Mouse (Mus musculus): ENCODE data around the gene Galnt10. TPM values are rescaled to one million over a fixed set of nuclear protein-coding genes. Genes with fewer than 3 reads are reported as not detected.
A peak's percentile ranks its signal among the peaks of the same experiment; 100 is the strongest.
"Not testable (repeated sequence)": the region's sequence is repeated elsewhere in the genome, so short reads cannot be mapped to it uniquely, and the experiment has no call there.

The Galnt10 gene
- polyA plus RNA-seq, 1 experiment from 2014 or later: 27.5 TPM

- H3K9me3 ChIP-seq (replicated peaks): no peaks in the 10 kb centered on the region
- no peak overlapping the region for H3K9ac ChIP-seq
- no peak overlapping the region for H3K27ac ChIP-seq (replicated peaks)
- no peak overlapping the region for H3K4me2 ChIP-seq (replicated peaks)
- H3K27me3 ChIP-seq: no peaks in the 10 kb centered on the region
- 93% methylated on average over 8 of the region's 8 CpGs for WGBS
- no peaks in the 10 kb centered on the region for H3K4me1 ChIP-seq
- peaks cover 34% of the 10 kb centered on the region for H3K36me3 ChIP-seq
- no peak overlapping the region for H3K4me3 ChIP-seq (replicated peaks)
- ATAC-seq (ENCODE audit: insufficient number of reproducible peaks, low FRiP score, low TSS enrichment, low read depth): no peak
Measured at GRCm38 (mm10) chr11:57812212-57812611, 167.0 kb downstream of the Galnt10 start.

GRCm38 (mm10) chr11:57813641-57814040 is 168.4 kb downstream of the Galnt10 start:
- no peaks in the 10 kb centered on the region for H3K27me3 ChIP-seq
- WGBS: 88% methylated on average over 3 of the region's 3 CpGs
- ATAC-seq (ENCODE audit: insufficient number of reproducible peaks, low FRiP score, low TSS enrichment, low read depth): no peak

GRCm38 (mm10) chr11:57818189-57818588 is 172.9 kb downstream of the Galnt10 start:
- ATAC-seq (ENCODE audit: insufficient number of reproducible peaks, low FRiP score, low TSS enrichment, low read depth): no peak

More at GRCm38 (mm10) chr11:57813641-57814040, 168.4 kb downstream of the Galnt10 start:
- Histone ChIP-seq H3K9me3 (replicated peaks) (no peaks in the 10 kb centered on the region), H3K4me1 (no peaks in the 10 kb centered on the region), H3K36me3 (peaks cover 26% of the 10 kb centered on the region), H3K9ac (no peak overlapping the region), H3K27ac (replicated peaks) (no peak overlapping the region), H3K4me3 (replicated peaks) (no peak overlapping the region), H3K4me2 (replicated peaks) (no peak overlapping the region)

GRCm38 (mm10) chr11:57819999-57820581 is 174.8 kb downstream of the Galnt10 start:
- Histone ChIP-seq H3K4me2 (replicated peaks) (no peak overlapping the region), H3K4me3 (replicated peaks) (no peak overlapping the region), H3K4me1 (no peaks in the 10 kb centered on the region), H3K27ac (replicated peaks) (no peak overlapping the region), H3K36me3 (no peaks in the 10 kb centered on the region), H3K9ac (no peak overlapping the region), H3K27me3 (peaks cover 6% of the 10 kb centered on the region), H3K9me3 (replicated peaks) (no peaks in the 10 kb centered on the region)
- ATAC-seq (ENCODE audit: insufficient number of reproducible peaks, low FRiP score, low TSS enrichment, low read depth): peak; percentile 29; the same call in 1 of the 2 replicates
- WGBS: 30% methylated on average over 9 of the region's 9 CpGs

More at GRCm38 (mm10) chr11:57818189-57818588, 172.9 kb downstream of the Galnt10 start:
- 81% methylated on average over 4 of the region's 4 CpGs for WGBS
- Histone ChIP-seq H3K4me2 (replicated peaks) (no peak overlapping the region), H3K27ac (replicated peaks) (no peak overlapping the region), H3K9ac (no peak overlapping the region), H3K9me3 (replicated peaks) (no peaks in the 10 kb centered on the region), H3K27me3 (no peaks in the 10 kb centered on the region), H3K4me1 (no peaks in the 10 kb centered on the region), H3K36me3 (no peaks in the 10 kb centered on the region), H3K4me3 (replicated peaks) (no peak overlapping the region)

GRCm38 (mm10) chr11:57823159-57823558 is 177.9 kb downstream of the Galnt10 start:
- peaks cover 11% of the 10 kb centered on the region for H3K4me1 ChIP-seq
- H3K4me2 ChIP-seq (replicated peaks); H3K27ac ChIP-seq (replicated peaks); H3K36me3 ChIP-seq; H3K9ac ChIP-seq; ATAC-seq (ENCODE audit: insufficient number of reproducible peaks, low FRiP score, low TSS enrichment, low read depth); H3K4me3 ChIP-seq (replicated peaks); H3K9me3 ChIP-seq (replicated peaks): not testable (repeated sequence)
- 90% methylated on average over 2 of the region's 2 CpGs for WGBS
- peaks cover 29% of the 10 kb centered on the region for H3K27me3 ChIP-seq

GRCm38 (mm10) chr11:57823714-57824113 is 178.5 kb downstream of the Galnt10 start:
- Histone ChIP-seq H3K27ac (replicated peaks) (no peak overlapping the region), H3K9ac (no peak overlapping the region), H3K4me3 (replicated peaks) (no peak overlapping the region), H3K9me3 (replicated peaks) (no peaks in the 10 kb centered on the region), H3K4me1 (peaks cover 12% of the 10 kb centered on the region), H3K36me3 (no peaks in the 10 kb centered on the region), H3K4me2 (replicated peaks) (no peak overlapping the region), H3K27me3 (peaks cover 33% of the 10 kb centered on the region)
- ATAC-seq (ENCODE audit: insufficient number of reproducible peaks, low FRiP score, low TSS enrichment, low read depth): no peak
- WGBS: 70% methylated on average over 7 of the region's 7 CpGs

- not testable (repeated sequence) for ATAC-seq (ENCODE audit: insufficient number of reproducible peaks, low FRiP score, low TSS enrichment, low read depth); H3K27ac ChIP-seq (replicated peaks); H3K36me3 ChIP-seq; H3K9ac ChIP-seq; H3K4me2 ChIP-seq (replicated peaks); H3K9me3 ChIP-seq (replicated peaks); H3K4me3 ChIP-seq (replicated peaks)
- H3K4me1 ChIP-seq: peaks cover 22% of the 10 kb centered on the region
- 36% methylated on average over 11 of the region's 11 CpGs for WGBS
- H3K27me3 ChIP-seq: peaks cover 49% of the 10 kb centered on the region
Measured at GRCm38 (mm10) chr11:57825234-57825633, 180.0 kb downstream of the Galnt10 start.

GRCm38 (mm10) chr11:57827048-57827914 is 182.0 kb downstream of the Galnt10 start:
- Histone ChIP-seq H3K4me2 (replicated peaks) (peak overlapping the region; percentile 55), H3K4me3 (replicated peaks) (peak overlapping the region; percentile 34), H3K36me3 (no peaks in the 10 kb centered on the region), H3K9me3 (replicated peaks) (no peaks in the 10 kb centered on the region), H3K27me3 (peaks cover 69% of the 10 kb centered on the region), H3K4me1 (peaks cover 22% of the 10 kb centered on the region), H3K9ac (no peak overlapping the region), H3K27ac (replicated peaks) (no peak overlapping the region)
- under 1% methylated on average over 41 of the region's 41 CpGs for WGBS
- no peak for ATAC-seq (ENCODE audit: insufficient number of reproducible peaks, low FRiP score, low TSS enrichment, low read depth)

GRCm38 (mm10) chr11:57827915-57828545 is 182.8 kb downstream of the Galnt10 start:
- Histone ChIP-seq H3K4me1 (peaks cover 22% of the 10 kb centered on the region), H3K27me3 (peaks cover 77% of the 10 kb centered on the region), H3K27ac (replicated peaks) (no peak overlapping the region), H3K9ac (no peak overlapping the region), H3K4me3 (replicated peaks) (peak overlapping the region; percentile 34), H3K9me3 (replicated peaks) (no peaks in the 10 kb centered on the region), H3K4me2 (replicated peaks) (peak overlapping the region; percentile 55), H3K36me3 (no peaks in the 10 kb centered on the region)
- ATAC-seq (ENCODE audit: insufficient number of reproducible peaks, low FRiP score, low TSS enrichment, low read depth): no peak
- WGBS: 1% methylated on average over 33 of the region's 33 CpGs

- Histone ChIP-seq H3K9me3 (replicated peaks) (no peaks in the 10 kb centered on the region), H3K9ac (no peak overlapping the region), H3K4me1 (peaks cover 30% of the 10 kb centered on the region), H3K36me3 (no peaks in the 10 kb centered on the region), H3K27ac (replicated peaks) (no peak overlapping the region), H3K27me3 (peaks cover 88% of the 10 kb centered on the region), H3K4me3 (replicated peaks) (peak overlapping the region; percentile 17), H3K4me2 (replicated peaks) (peak overlapping the region; percentile 35; the same call in 1 of the 2 replicates)
- ATAC-seq (ENCODE audit: insufficient number of reproducible peaks, low FRiP score, low TSS enrichment, low read depth): no peak
- WGBS: 7% methylated on average over 53 of the region's 53 CpGs
Measured at GRCm38 (mm10) chr11:57828955-57829870, 184.0 kb downstream of the Galnt10 start.

All from embryonic facial prominence, embryonic 15.5 days (tissue).